Mouse (Mus musculus) olfactory bulb, adult 2 months (tissue): ENCODE data around the gene Fam205a4. TPM values are rescaled to one million over a fixed set of nuclear protein-coding genes. Genes with fewer than 3 reads are reported as not detected.
"Not testable (repeated sequence)": the region's sequence is repeated elsewhere in the genome, so short reads cannot be mapped to it uniquely, and the experiment has no call there.

ENCODE experiments used
- H3K27ac ChIP-seq: fragments of 200-500 bp; 2 replicates; pipeline ENCODE4 v1.5.1; 2012; ENCODE audit warnings: low read depth, low read length; ENCODE audit not compliant: insufficient read depth
- H3K4me1 ChIP-seq: fragments of 200-500 bp; 2 replicates; pipeline ENCODE4 v1.6.1; 2012; ENCODE audit warnings: low read length; ENCODE audit not compliant: control insufficient read depth, insufficient read depth
- H3K4me3 ChIP-seq: fragments of 200-500 bp; 2 replicates; pipeline ENCODE4 v1.5.1; 2012; ENCODE audit warnings: mild to moderate bottlenecking, low read depth, low read length, moderate library complexity; ENCODE audit not compliant: insufficient read depth
- WGBS: fragments of 180-500 bp; shearing (Covaris S2); methylation state at CpG from one replicate; pipeline ENCODE4 v1.1.7; 2018; 5-methylcytosine and 5-hydroxymethylcytosine counted together
- polyA plus RNA-seq: library from polyadenylated mRNA; stranded (reverse); fragments of >200 nt; gene quantifications from 2 replicates; pipeline ENCODE4 v1.2.4, GENCODE M21; 2012; ENCODE audit warnings: low replicate concordance; ENCODE audit not compliant: missing spikeins, insufficient read depth, insufficient read length

Gene Fam205a4
- polyA plus RNA-seq: not detected in 2 replicates

DNA sequence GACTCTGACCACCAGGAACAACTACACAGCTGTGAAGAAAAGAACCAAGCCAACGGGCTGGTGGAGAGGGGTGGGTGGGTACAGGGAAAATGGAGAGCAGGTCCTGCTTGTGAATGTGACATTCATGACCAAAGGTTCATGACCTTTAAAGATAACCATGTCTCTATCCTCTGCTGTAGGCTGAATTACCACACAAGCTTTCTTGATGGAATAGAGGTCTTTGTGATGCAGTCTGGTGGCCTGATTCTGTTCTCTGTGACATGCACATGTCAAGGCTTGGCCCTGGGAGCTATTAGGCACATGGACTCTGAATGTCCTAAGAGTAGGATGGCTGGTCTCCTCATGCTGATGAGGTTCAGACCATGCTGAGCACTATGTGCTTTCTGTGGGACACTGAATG is at the start of gene Fam205a4:
Gene Fam205a4 (plus strand): TSS at position 301 of the 400 bp plus-strand sequence.
- WGBS: no CpG with 5 or more reads among the region's 1 CpGs
- H3K27ac ChIP-seq, H3K4me3 ChIP-seq, H3K4me1 ChIP-seq: not testable (repeated sequence)

DNA sequence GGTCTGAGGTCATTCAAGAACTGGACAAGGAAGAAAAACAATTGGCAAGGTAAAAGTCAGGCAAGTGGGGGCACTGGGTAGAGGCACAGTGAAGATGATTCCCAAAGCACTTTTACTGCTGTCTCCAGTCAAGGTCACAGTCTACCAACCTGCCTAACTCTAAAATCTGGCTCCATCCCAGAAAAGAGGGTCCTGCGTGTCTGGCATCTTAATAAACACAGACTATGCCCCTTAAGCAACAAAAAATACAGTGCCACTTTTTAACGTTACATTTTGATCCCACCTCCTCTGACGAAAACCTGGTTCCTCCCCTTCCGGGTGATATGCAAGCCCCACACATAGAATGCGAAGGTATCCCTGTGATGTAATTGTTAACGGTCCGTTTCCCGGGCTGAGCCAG is 24.6 kb upstream of the Fam205a4 start, which contains the start of gene Gm20878:
Gene Gm20878 (plus strand): TSS at position 301 of the 400 bp plus-strand sequence.
- H3K4me1 ChIP-seq: not testable (repeated sequence)
- no CpG with 5 or more reads among the region's 8 CpGs for WGBS

More for the DNA sequence above, 24.6 kb upstream of the Fam205a4 start, which contains the start of gene Gm20878:
- H3K4me3 ChIP-seq, H3K27ac ChIP-seq: not testable (repeated sequence)

Other genes starting within 250 kb of the Fam205a4 start
- gene Dctn3, start 242.9 kb upstream of the Fam205a4 start, polyA plus RNA-seq: not detected in 2 replicates
- gene Arid3c, start 234.9 kb upstream of the Fam205a4 start, polyA plus RNA-seq: not detected in 2 replicates
- not detected in 2 replicates for gene Galt, start 210.8 kb upstream of the Fam205a4 start, polyA plus RNA-seq
- gene Sigmar1, start 209.9 kb upstream of the Fam205a4 start, polyA plus RNA-seq: not detected in 2 replicates
- not detected in 2 replicates for gene Ccl27a, start 191.8 kb upstream of the Fam205a4 start, polyA plus RNA-seq
- not detected in 2 replicates for gene Gm21541, start 62.4 kb upstream of the Fam205a4 start, polyA plus RNA-seq
- gene Gm20878, start 24.5 kb upstream of the Fam205a4 start, polyA plus RNA-seq: not detected in 2 replicates
- not detected in 2 replicates for gene Gm21093, start 68.7 kb downstream of the Fam205a4 start, polyA plus RNA-seq
- not detected in 2 replicates for gene Gm3893, start 125.1 kb downstream of the Fam205a4 start, polyA plus RNA-seq
- gene Gm13304, start 148.8 kb downstream of the Fam205a4 start, polyA plus RNA-seq: not detected in 2 replicates
- not detected in 2 replicates for gene Gm13306, start 187.4 kb downstream of the Fam205a4 start, polyA plus RNA-seq
- not detected in 2 replicates for gene Gm13305, start 202.5 kb downstream of the Fam205a4 start, polyA plus RNA-seq